Mouse (Mus musculus): Measurements from ENCODE around the gene Gm49340.
"Not testable (repeated sequence)": the region's sequence is repeated elsewhere in the genome, so short reads cannot be mapped to it uniquely, and the experiment has no call there.

The Gm49340 gene

GRCm38 (mm10) chr11:73329442-73329841 is at the start of gene Gm49340, which contains the start of the genes Aspa and Spata22:
Gm49340 (plus strand) TSS chr11:73329741.
Aspa (minus strand) TSS chr11:73329596.
Spata22 (plus strand) TSS chr11:73329741.
- no peak for DNase-seq

- no peak for DNase-seq
Measured at GRCm38 (mm10) chr11:73280710-73281109, 48.8 kb upstream of the Gm49340 start.

GRCm38 (mm10) chr11:73281528-73282027 is 48.0 kb upstream of the Gm49340 start:
- peak; percentile 66 for DNase-seq

GRCm38 (mm10) chr11:73283369-73283768 is 46.2 kb upstream of the Gm49340 start:
- DNase-seq = no peak

- DNase-seq = no peak
Measured at GRCm38 (mm10) chr11:73283926-73284325, 45.6 kb upstream of the Gm49340 start.

DNA sequence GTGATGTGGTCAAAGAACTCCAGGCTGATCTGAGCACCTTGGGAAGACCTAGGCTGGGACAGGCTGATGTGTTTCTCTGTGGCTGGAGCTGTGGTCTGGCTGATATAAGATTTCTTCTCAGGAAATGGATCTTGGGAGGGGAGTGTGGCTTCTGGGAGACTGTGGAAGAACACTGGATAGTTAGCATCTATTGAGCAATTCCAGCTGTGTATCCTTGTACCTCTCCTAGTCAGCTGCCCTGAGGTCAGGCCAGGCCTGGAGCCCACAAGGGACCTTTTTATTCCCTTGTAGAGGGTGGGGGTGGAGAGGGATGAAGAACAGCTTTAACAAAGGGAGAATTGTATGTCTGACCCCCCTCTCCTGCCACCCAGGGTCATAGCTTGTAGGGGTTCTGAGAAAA is 45.2 kb upstream of the Gm49340 start:
- no peak for DNase-seq

- DNase-seq = no peak
Measured at GRCm38 (mm10) chr11:73289621-73290020, 39.9 kb upstream of the Gm49340 start.

GRCm38 (mm10) chr11:73303123-73303522 is 26.4 kb upstream of the Gm49340 start:
- no peak for DNase-seq

- DNase-seq = no peak
Measured at GRCm38 (mm10) chr11:73315961-73316360, 13.6 kb upstream of the Gm49340 start.

DNA sequence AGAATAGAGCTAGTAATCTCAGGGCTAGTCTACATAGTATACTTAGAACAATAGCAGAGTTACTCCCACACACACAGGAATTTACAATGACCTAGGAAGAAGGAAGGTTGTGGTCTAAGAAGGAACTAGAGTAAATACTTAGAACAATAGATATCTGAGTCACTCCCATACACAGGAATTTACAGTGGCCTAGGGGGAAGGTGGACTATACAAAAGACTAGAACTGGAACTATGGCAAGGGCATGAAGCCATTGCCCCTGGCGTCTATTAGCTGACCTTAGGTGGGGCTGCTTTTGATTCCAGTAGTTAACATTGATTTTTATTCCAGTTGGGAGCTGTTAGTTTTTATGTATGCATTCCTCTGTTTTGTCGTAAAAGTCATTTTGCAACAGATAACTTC is 11.0 kb upstream of the Gm49340 start:
- DNase-seq = not testable (repeated sequence)

DNA sequence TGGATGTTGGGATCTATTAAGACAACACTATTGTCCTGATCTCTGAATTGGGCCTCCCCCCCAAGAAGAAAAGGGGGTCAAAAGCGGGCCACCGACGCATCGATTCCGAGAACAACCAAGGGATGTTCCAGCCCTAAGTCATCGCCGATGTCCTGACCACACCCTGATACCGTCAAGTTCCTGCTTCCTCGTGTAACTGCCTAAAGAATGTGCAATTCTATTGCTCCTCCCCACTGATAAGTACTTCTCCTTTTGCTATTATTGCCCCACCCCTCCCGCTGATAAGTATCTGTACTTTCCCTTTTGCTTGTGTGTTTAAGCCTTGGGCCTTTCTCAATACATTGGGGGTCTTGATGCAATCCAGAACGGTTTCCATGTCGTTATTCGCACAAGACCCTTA is 8.5 kb upstream of the Gm49340 start:
- DNase-seq = not testable (repeated sequence)

GRCm38 (mm10) chr11:73323906-73324830 is 5.4 kb upstream of the Gm49340 start:
- DNase-seq = peak; percentile 14

- DNase-seq = peak; percentile 71
Measured at GRCm38 (mm10) chr11:73326485-73326886, 3.1 kb upstream of the Gm49340 start.

GRCm38 (mm10) chr11:73327361-73327760 is 2.2 kb upstream of the Gm49340 start:
- DNase-seq = no peak

DNA sequence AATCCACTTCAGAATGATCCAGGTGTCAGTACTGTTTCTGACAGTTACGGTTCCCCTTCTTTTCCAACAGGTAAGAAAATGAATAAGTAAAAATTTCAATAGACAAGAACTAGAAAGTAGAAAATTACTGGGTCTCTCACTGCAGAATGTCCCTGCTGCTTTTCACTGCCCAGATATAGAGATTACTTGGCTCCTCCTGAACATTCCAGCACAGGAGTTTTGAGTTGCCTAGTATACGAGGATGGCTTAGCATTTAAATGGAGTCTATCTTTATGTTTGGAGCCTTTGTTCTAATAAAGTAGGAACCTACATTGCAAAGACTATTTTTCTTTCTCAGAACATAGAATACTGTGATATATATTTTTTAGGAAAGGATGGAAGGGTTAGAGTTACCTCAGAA is 3.8 kb downstream of the Gm49340 start:
- DNase-seq = no peak

GRCm38 (mm10) chr11:73336919-73337318 is 7.4 kb downstream of the Gm49340 start:
- no peak for DNase-seq

GRCm38 (mm10) chr11:73350483-73350882 is 20.9 kb downstream of the Gm49340 start, which contains the start of gene Olfr20:
Olfr20 (plus strand) TSS chr11:73350783.
- no peak for DNase-seq

GRCm38 (mm10) chr11:73370946-73371345 is 41.4 kb downstream of the Gm49340 start, which contains the start of gene Olfr376:
Olfr376 (plus strand) TSS chr11:73371246.
- no peak for DNase-seq

- no peak for DNase-seq
Measured at GRCm38 (mm10) chr11:73395374-73395773, 65.8 kb downstream of the Gm49340 start.

DNA sequence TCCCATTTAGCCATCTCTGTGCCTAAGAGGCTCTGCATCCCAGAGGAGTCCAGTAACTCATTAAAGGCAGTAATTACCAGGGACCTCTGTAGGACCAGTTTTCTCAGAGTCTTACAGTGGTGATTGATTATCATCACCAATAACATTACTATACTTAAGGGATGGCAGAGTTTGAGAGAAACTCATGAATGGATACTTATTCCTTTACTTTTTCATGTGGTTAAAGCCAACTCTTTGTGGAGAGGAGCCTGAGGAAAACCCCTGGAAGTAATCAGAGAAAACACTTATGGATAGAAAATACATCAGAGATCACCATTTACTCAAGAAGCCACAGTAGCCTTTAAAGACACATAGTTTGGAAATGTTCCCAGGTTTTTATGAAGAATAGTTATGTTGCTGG is 70.0 kb downstream of the Gm49340 start, which contains the start of gene Olfr1:
Olfr1 (minus strand) TSS at position 101 of the 400 bp plus-strand sequence.
- DNase-seq = no peak
